Mouse (Mus musculus) urinary bladder, postnatal 36 days (tissue): Measurements from ENCODE around the gene Tbc1d19.

Experiments used
- DNase-seq, 2 experiments: peaks; one replicate each; pipeline ENCODE4 v3.0.0; 2022; ENCODE audit warnings: low spot score in 2 of 2, mixed read lengths in 1 of 2

Tbc1d19 gene

GRCm38 (mm10) chr5:53909201-53909600 is 99.8 kb downstream of the Tbc1d19 start:
- DNase-seq = no peak

- DNase-seq = no peak
Observed at GRCm38 (mm10) chr5:53920416-53920815, 111.0 kb downstream of the Tbc1d19 start.

GRCm38 (mm10) chr5:53922149-53922904 is 112.9 kb downstream of the Tbc1d19 start:
- DNase-seq = no peak

- no peak for DNase-seq
Observed at GRCm38 (mm10) chr5:53924005-53924404, 114.6 kb downstream of the Tbc1d19 start.

- no peak for DNase-seq
Observed at GRCm38 (mm10) chr5:53926301-53926855, 117.0 kb downstream of the Tbc1d19 start.

GRCm38 (mm10) chr5:53927886-53928285 is 118.5 kb downstream of the Tbc1d19 start:
- DNase-seq = no peak

GRCm38 (mm10) chr5:53928537-53928936 is 119.1 kb downstream of the Tbc1d19 start:
- no peak for DNase-seq

GRCm38 (mm10) chr5:53929205-53929614 is 119.8 kb downstream of the Tbc1d19 start:
- peak in 1 of 2 experiments; percentile 14 for DNase-seq

- DNase-seq = no peak
Observed at GRCm38 (mm10) chr5:53929814-53930213, 120.4 kb downstream of the Tbc1d19 start.

- no peak for DNase-seq
Observed at GRCm38 (mm10) chr5:53931011-53931410, 121.6 kb downstream of the Tbc1d19 start.

- peak; percentile 20 to 66 for DNase-seq
Observed at GRCm38 (mm10) chr5:53933628-53934027, 124.2 kb downstream of the Tbc1d19 start.

DNA sequence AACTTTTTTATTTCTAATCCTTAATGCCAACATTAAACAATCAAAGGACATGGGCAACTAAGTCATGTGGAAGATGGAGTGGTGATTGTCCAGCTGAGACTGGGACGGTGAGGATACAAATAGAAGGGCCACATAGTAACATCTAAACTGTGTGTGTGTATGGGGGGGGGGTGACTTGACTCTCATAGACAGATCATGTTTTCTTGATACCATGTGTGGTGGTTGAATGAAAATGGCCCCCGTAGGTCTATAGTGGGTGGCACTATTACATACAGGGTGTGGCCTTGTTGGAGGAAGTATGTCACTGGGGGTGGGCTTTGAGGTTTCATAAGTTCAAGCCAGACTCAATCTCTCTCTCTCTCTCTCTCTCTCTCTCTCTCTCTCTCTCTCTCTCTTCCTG is 124.6 kb downstream of the Tbc1d19 start:
- DNase-seq = no peak

- DNase-seq = no peak
Observed at GRCm38 (mm10) chr5:53934826-53935225, 125.4 kb downstream of the Tbc1d19 start.

- peak in 1 of 2 experiments; percentile 66 for DNase-seq
Observed at GRCm38 (mm10) chr5:53937187-53937586, 127.8 kb downstream of the Tbc1d19 start.

DNA sequence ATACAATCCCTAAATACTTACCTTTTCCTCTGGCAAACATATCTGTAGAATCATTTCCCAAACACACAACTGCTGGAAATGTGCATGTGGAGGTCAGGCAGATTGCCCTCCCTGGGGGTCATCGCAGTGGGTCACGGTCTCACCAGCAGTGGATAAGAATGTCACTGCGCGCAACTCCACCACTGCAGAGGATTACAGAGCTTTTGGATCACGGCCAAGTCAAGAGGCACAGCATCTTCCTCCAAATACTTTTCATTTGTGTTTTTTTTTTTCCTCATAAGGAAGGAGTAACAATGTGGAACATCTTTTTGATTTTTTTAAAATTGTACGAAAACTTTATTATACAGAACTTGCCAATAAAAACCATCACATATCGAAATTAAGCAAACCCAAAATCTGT is 129.6 kb downstream of the Tbc1d19 start:
- no peak for DNase-seq

DNA sequence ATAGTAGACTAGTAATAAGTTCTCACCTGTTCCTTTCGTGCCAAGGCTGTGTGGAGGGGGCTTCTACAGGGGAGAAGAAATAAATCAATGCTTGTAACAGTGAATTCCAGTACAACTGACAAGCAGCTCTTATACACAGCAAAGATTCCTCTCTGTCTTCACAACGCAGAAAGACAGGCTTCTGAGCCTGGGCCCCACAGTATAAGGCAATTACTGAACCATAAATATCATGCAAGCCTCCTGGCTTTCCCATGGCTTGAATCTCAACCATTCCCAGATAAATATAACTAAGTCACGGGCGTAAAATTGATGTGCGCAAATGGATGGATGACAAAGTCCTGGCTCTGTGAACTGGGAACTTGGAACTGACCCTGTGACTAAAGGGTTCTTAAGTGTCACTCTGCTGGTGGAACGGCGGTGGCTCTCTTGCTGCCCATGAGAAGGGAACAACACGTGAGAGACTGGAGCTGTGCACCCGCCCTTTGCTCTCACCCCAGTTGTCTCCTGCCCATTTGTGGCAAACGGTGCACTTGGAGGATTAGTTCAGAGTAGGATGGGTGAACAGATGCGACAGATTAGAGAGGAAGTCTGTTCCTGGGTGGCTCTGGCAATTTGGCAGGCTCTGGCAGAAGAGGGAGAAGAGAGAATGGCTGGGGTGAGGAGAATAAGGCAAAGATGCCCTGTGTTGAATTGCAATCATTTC is 132.1 kb downstream of the Tbc1d19 start:
- no peak for DNase-seq

GRCm38 (mm10) chr5:53942332-53942731 is 132.9 kb downstream of the Tbc1d19 start:
- no peak for DNase-seq

DNA sequence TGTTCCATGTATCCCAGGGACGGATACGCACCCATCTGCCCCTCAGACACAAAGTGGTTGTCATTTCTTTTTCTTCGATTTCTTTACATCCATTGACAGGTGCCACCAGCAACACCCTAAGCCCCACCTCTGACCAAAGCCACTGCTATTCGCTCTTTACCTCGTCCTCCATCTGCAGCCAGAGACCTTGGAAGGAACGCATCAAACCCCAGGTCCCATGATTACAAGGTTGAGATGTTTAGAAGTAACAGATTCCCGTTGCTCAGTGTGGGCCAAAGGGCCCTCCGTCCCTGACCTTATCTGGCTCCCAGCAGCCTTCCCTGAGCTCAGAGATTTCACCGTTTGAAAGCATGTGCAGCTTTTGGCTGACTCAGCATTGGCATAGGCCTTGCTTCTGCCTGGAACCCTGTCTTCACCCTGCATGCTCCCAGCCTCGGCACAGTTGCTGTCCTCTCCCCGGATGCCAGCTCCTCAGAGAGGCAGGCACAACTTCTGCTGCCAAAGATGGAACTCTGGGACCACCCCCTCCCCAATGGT is 134.0 kb downstream of the Tbc1d19 start:
- no peak for DNase-seq

DNA sequence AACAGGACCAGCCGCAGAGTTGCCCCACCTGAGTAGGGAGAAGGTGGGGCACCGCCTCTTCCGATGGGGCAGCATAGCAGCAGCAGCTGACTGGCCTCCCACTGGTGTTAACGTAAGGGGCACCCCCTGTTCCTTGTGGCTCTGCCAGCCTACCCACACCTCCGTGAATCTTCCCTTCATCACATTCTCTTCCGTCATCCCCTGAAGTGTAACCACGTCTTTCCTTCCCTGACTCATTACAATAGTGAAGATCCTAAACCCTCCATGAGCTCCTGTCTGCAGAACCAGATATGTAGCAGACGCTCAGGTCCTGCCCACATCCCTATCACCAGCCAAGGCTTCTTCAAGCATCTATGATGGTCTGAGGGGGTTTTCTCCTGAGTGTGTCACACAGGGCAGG is 137.3 kb downstream of the Tbc1d19 start:
- DNase-seq = no peak

DNA sequence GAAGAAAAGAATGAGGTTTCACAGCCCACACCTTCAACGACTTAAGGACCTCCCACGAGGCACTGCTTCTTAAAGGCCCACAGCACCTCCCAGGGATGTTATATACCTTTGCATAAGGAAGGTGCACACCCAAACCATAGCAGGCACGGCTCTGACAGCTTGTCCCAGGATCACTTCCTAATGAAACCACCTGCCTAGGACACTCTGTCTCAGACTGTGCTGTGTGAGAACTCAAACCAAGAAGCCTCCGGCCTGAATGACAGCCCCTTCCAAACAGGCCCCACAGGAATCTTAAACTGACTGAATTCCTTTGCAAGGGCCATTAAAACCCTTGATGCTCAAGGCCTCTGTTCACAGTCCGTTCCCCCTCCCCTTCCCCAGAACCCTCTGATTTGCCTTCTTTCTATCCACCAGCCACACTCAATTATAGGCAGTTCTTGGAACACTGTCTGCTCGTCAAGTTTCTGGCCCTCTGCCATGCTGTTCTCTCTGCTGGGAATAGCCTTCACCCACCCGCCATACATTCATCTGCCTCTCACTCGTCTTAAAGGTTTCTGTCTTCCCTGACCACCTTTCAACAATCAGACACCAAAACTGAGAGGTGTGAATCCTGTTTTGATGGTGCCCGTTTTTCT is 138.3 kb downstream of the Tbc1d19 start:
- DNase-seq = no peak

- peak in 1 of 2 experiments; percentile 49 for DNase-seq
Observed at GRCm38 (mm10) chr5:53948606-53949266, 139.3 kb downstream of the Tbc1d19 start.

- DNase-seq = no peak
Observed at GRCm38 (mm10) chr5:53950189-53950588, 140.8 kb downstream of the Tbc1d19 start.
